18 mouse cellular contexts compared by ENCODE assay signal in the genomic region with DNA sequence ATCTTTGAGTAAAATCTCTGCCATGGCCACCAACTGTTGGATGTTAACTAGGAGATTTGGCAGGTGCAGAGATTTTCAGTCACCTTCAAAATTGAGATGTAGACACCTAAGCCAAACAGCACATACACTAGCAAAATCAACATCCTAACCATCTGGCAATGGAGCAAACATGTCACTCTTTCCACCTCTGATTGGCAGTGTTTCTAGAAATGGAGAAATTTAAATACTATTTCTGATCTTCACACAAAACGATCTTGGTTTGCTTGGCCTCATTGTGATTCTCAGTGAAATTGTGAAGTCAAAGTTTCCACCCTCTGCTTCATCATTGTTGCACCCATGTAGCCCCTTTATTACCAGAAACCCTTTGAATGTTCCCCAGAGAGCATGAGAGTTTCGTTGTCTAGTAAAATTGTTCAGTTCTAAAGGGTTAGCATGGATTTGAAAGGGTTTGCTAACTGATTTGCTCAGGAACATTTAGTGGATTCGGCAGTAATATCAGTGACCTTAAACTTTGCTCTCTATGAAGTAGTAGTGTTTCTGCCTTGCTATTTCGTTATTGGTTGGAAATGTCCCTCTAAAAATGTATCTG.
DNase-seq lines count a peak whose midpoint lies in the region; ATAC-seq and TF ChIP-seq lines count a peak whose summit lies in the region.
"Had no signal": no experiment of that assay in that cellular context is flagged by ENCODE, and none has a peak within 500 bp of the region (broad histone marks: within the 10 kb centered on the region; RNA-seq: fewer than 3 reads in every experiment).

No protein-coding gene starts in this region.

- WGBS in forebrain, embryonic 15.5 days: 69% methylated on average over 4 of the region's 4 CpGs
- WGBS in forebrain, embryonic 11.5 days: 83% methylated on average over 4 of the region's 4 CpGs
- WGBS in limb, embryonic 10.5 days: 86% methylated on average over 4 of the region's 4 CpGs

- TF ChIP-seq EP300 in CH12.LX (IDR thresholded peaks at IDR 0.05; ENCODE audit: low read length): peak; percentile 100

- in situ Hi-C loops in CH12.LX (cut with MboI; ENCODE audit: low pct_ligation_motif_present, low pct_unique_long_range_greater_than_20kb, low sequenced_read_pairs): no loop called here

- H3K4me1 ChIP-seq in forebrain, embryonic 15.5 days: no peaks in the 10 kb centered on the region
- H3K4me1 ChIP-seq in forebrain, embryonic 11.5 days (replicated peaks; ENCODE audit: control insufficient read depth, insufficient read depth, low read length): no peaks in the 10 kb centered on the region
- H3K4me1 ChIP-seq in CH12.LX (ENCODE audit: control insufficient read depth in 1 of 2, insufficient read depth in 2 of 2): peaks cover 22 to 52% of the 10 kb centered on the region in 2 experiments
- no peaks in the 10 kb centered on the region for H3K4me1 ChIP-seq in limb, embryonic 10.5 days
- H3K4me1 ChIP-seq: embryonic facial prominence, embryonic 10.5 days; embryonic facial prominence, embryonic 12.5 days; forebrain, embryonic 12.5 days had no signal

- peak; percentile 38; the same call in 1 of the 2 replicates for TF ChIP-seq POLR2A in CH12.LX (IDR thresholded peaks at IDR 0.05; ENCODE audit: low read depth, low read length)
- TF ChIP-seq POLR2A in brain, embryonic 14.5 days (IDR thresholded peaks at IDR 0.05; ENCODE audit: borderline replicate concordance, extremely low read depth, insufficient read depth, insufficient read length, poor library complexity, severe bottlenecking): no peak

- dilution Hi-C loops in CH12.LX (cut with MboI; ENCODE audit: extremely low pct_ligation_motif_present, extremely low pct_unique_long_range_greater_than_20kb, low sequenced_read_pairs): no loop called here

- H3K4me3 ChIP-seq in forebrain, embryonic 15.5 days: no peak overlapping the region
- H3K4me3 ChIP-seq in forebrain, embryonic 11.5 days (ENCODE audit: low read depth, low read length): no peak overlapping the region
- no peak overlapping the region for H3K4me3 ChIP-seq in CH12.LX (replicated peaks in 1 of 3; ENCODE audit: low read depth in 2 of 3, low read length in 2 of 3, poor library complexity in 1 of 3)
- no peak overlapping the region for H3K4me3 ChIP-seq in limb, embryonic 10.5 days
- H3K4me3 ChIP-seq: embryonic facial prominence, embryonic 10.5 days; embryonic facial prominence, embryonic 12.5 days; forebrain, embryonic 12.5 days had no signal

- no peaks in the 10 kb centered on the region for H3K36me3 ChIP-seq in forebrain, embryonic 15.5 days
- no peaks in the 10 kb centered on the region for H3K36me3 ChIP-seq in forebrain, embryonic 11.5 days (ENCODE audit: control insufficient read depth, insufficient read depth, low read length)
- H3K36me3 ChIP-seq in CH12.LX (replicated peaks in 1 of 2; ENCODE audit: control insufficient read depth in 1 of 2, insufficient read depth in 1 of 2, low read length in 1 of 2): no peaks in the 10 kb centered on the region
- H3K36me3 ChIP-seq in limb, embryonic 10.5 days: no peaks in the 10 kb centered on the region
- H3K36me3 ChIP-seq: embryonic facial prominence, embryonic 10.5 days; embryonic facial prominence, embryonic 12.5 days; forebrain, embryonic 12.5 days; G1E had no signal

- H3K4me2 ChIP-seq in forebrain, embryonic 15.5 days (replicated peaks): no peak overlapping the region
- no peak overlapping the region for H3K4me2 ChIP-seq in forebrain, embryonic 11.5 days (ENCODE audit: low read depth, low read length, severe bottlenecking)
- peak overlapping the region; percentile 55 for H3K4me2 ChIP-seq in CH12.LX (ENCODE audit: insufficient read depth, low read depth, poor library complexity, severe bottlenecking)
- H3K4me2 ChIP-seq: embryonic facial prominence, embryonic 12.5 days; forebrain, embryonic 12.5 days had no signal

- DNase-seq in forebrain, embryonic 11.5 days (ENCODE audit: low spot score): no peak
- DNase-seq in CH12.LX (ENCODE audit: extremely low read depth): peak; percentile 90
- DNase-seq in brain, embryonic 14.5 days (ENCODE audit: low read depth): peak; percentile 72
- DNase-seq in limb, embryonic 10.5 days (ENCODE audit: low spot score): no peak
- DNase-seq: adrenal gland, adult 2 months; adrenal gland, postnatal 10 days; adrenal gland, postnatal 25 days; cerebellum, adult 11-12 months; cerebellum, adult 2 months; cerebellum, adult 9-10 months; cerebellum, postnatal 10 days; cerebellum, postnatal 25 days had no signal

- no peaks in the 10 kb centered on the region for H3K79me2 ChIP-seq in CH12.LX (replicated peaks; ENCODE audit: control insufficient read depth, extremely low read depth, insufficient read depth, poor library complexity, severe bottlenecking)

- no peaks in the 10 kb centered on the region for H3K27me3 ChIP-seq in forebrain, embryonic 15.5 days
- no peaks in the 10 kb centered on the region for H3K27me3 ChIP-seq in forebrain, embryonic 11.5 days (ENCODE audit: control insufficient read depth, insufficient read depth, low read length)
- no peaks in the 10 kb centered on the region for H3K27me3 ChIP-seq in CH12.LX (replicated peaks)
- no peaks in the 10 kb centered on the region for H3K27me3 ChIP-seq in limb, embryonic 10.5 days (ENCODE audit: low read depth, poor library complexity, severe bottlenecking)
- H3K27me3 ChIP-seq: embryonic facial prominence, embryonic 12.5 days; forebrain, embryonic 12.5 days; Patski had no signal

- H3K27ac ChIP-seq in forebrain, embryonic 15.5 days (replicated peaks): 0 out of 2 replicates have a peak overlapping the region, but pooled peaks have one; percentile 34
- H3K27ac ChIP-seq in forebrain, embryonic 11.5 days (ENCODE audit: low read depth, low read length): no peak overlapping the region
- H3K27ac ChIP-seq in CH12.LX (ENCODE audit: insufficient read depth, low read depth): peak overlapping the region; percentile 66
- H3K27ac ChIP-seq in limb, embryonic 10.5 days: no peak overlapping the region
- H3K27ac ChIP-seq: embryonic facial prominence, embryonic 10.5 days; embryonic facial prominence, embryonic 12.5 days; forebrain, embryonic 12.5 days had no signal

- peak; percentile 68 for ATAC-seq in forebrain, embryonic 15.5 days (replicated peaks)
- no peak for ATAC-seq in forebrain, embryonic 11.5 days (replicated peaks; ENCODE audit: low FRiP score)
- ATAC-seq: Patski had no signal

- H3K9ac ChIP-seq in forebrain, embryonic 15.5 days (replicated peaks): no peak overlapping the region
- no peak overlapping the region for H3K9ac ChIP-seq in forebrain, embryonic 11.5 days (ENCODE audit: low read length)
- H3K9ac ChIP-seq in CH12.LX (ENCODE audit: insufficient read depth, low read depth): peak overlapping the region; percentile 57
- H3K9ac ChIP-seq: embryonic facial prominence, embryonic 12.5 days; forebrain, embryonic 12.5 days had no signal

- no peak for TF ChIP-seq CTCF in CH12.LX (conservative IDR thresholded peaks at IDR 0.05 in 1 of 2, IDR thresholded peaks at IDR 0.05 in 1 of 2; ENCODE audit: low read depth in 2 of 2, low read length in 2 of 2)
- TF ChIP-seq CTCF in brain, embryonic 14.5 days (IDR thresholded peaks at IDR 0.05; ENCODE audit: borderline replicate concordance, extremely low read depth, insufficient read depth, insufficient read length): no peak

- H3K9me3 ChIP-seq in forebrain, embryonic 15.5 days: no peaks in the 10 kb centered on the region
- H3K9me3 ChIP-seq in forebrain, embryonic 11.5 days (ENCODE audit: control insufficient read depth, low read length): no peaks in the 10 kb centered on the region
- H3K9me3 ChIP-seq in CH12.LX (replicated peaks; ENCODE audit: low read length): no peaks in the 10 kb centered on the region
- no peaks in the 10 kb centered on the region for H3K9me3 ChIP-seq in limb, embryonic 10.5 days (replicated peaks)
- H3K9me3 ChIP-seq: embryonic facial prominence, embryonic 10.5 days; embryonic facial prominence, embryonic 12.5 days; forebrain, embryonic 12.5 days; G1E had no signal

- peak; percentile 7 for TF ChIP-seq RAD21 in CH12.LX (IDR thresholded peaks at IDR 0.05; ENCODE audit: low read depth, low read length)

TF ChIP-seq in CH12.LX, 34 proteins besides CTCF, POLR2A, EP300 and RAD21 (continues in another document):
- no peak for TF ChIP-seq NRF1 (IDR thresholded peaks at IDR 0.05; ENCODE audit: low read depth, low read length)
- peak; percentile 87; the same call in 1 of the 2 replicates for TF ChIP-seq MAZ (IDR thresholded peaks at IDR 0.05; ENCODE audit: low read depth, low read length)
- peak; percentile 60 for TF ChIP-seq HCFC1 (IDR thresholded peaks at IDR 0.05; ENCODE audit: low read depth, low read length)
- peak; percentile 62; the same call in 1 of the 2 replicates for TF ChIP-seq MAX (IDR thresholded peaks at IDR 0.05; ENCODE audit: low read length)
- TF ChIP-seq ZNF384 (IDR thresholded peaks at IDR 0.05; ENCODE audit: low read depth, low read length): peak; percentile 69
- TF ChIP-seq RCOR1 (conservative IDR thresholded peaks at IDR 0.05; ENCODE audit: low read depth, low read length): peak; percentile 97; the same call in 1 of the 2 replicates
- no peak for TF ChIP-seq ZKSCAN1 (IDR thresholded peaks at IDR 0.05; ENCODE audit: borderline replicate concordance, low read depth, low read length)
- peak; percentile 58; the same call in 1 of the 2 replicates for TF ChIP-seq ZMIZ1 (IDR thresholded peaks at IDR 0.05; ENCODE audit: low read depth, low read length)
- TF ChIP-seq ELF1 (IDR thresholded peaks at IDR 0.05; ENCODE audit: low read depth, low read length): no peak; the same call in 1 of the 2 replicates
- TF ChIP-seq TBP (conservative IDR thresholded peaks at IDR 0.05; ENCODE audit: low read depth, low read length): peak; percentile 83; the same call in 1 of the 2 replicates
- peak; percentile 74; the same call in 1 of the 2 replicates for TF ChIP-seq KAT2A (IDR thresholded peaks at IDR 0.05; ENCODE audit: insufficient replicate concordance, low read length)
- TF ChIP-seq IRF4 (IDR thresholded peaks at IDR 0.05; ENCODE audit: low read depth, low read length): peak; percentile 94
- TF ChIP-seq BHLHE40 (IDR thresholded peaks at IDR 0.05; ENCODE audit: low read depth, low read length): peak; percentile 91
- TF ChIP-seq MEF2A (IDR thresholded peaks at IDR 0.05; ENCODE audit: borderline replicate concordance, low read depth, low read length): peak; percentile 99
- TF ChIP-seq NELFE (IDR thresholded peaks at IDR 0.05; ENCODE audit: low read depth, low read length): no peak
- TF ChIP-seq UBTF (IDR thresholded peaks at IDR 0.05; ENCODE audit: low read depth, low read length): no peak
- peak; percentile 91 for TF ChIP-seq CHD2 (IDR thresholded peaks at IDR 0.05; ENCODE audit: low read length)
- peak; percentile 95 for TF ChIP-seq SIN3A (IDR thresholded peaks at IDR 0.05; ENCODE audit: low read length)
- TF ChIP-seq GABPA (IDR thresholded peaks at IDR 0.05; ENCODE audit: insufficient replicate concordance, low read depth, low read length): no peak
- no peak for TF ChIP-seq PAX5 (IDR thresholded peaks at IDR 0.05; ENCODE audit: low read length)
- 0 out of 2 replicates have a peak, but pooled peaks have one; percentile 17 for TF ChIP-seq USF2 (conservative IDR thresholded peaks at IDR 0.05; ENCODE audit: low read depth, low read length)

Comparison
In these comparisons a context has a peak if more than half of its experiments do, and no peak if none do; other contexts are left out.
1. H3K27ac ChIP-seq: peak in forebrain, embryonic 15.5 days (single experiment) and CH12.LX (single experiment); none in forebrain, embryonic 11.5 days (single experiment) and limb, embryonic 10.5 days (single experiment).
2. DNase-seq: peak in CH12.LX (single experiment) and brain, embryonic 14.5 days (single experiment); none in forebrain, embryonic 11.5 days (single experiment) and limb, embryonic 10.5 days (single experiment).